Mouse (Mus musculus) hindbrain, postnatal 0 days (tissue): Measurements from ENCODE around the gene Tll2. TPM values are rescaled to one million over a fixed set of nuclear protein-coding genes. Genes with fewer than 3 reads are reported as not detected.
A peak's percentile ranks its signal among the peaks of the same experiment; 100 is the strongest.

Experiments used
- ATAC-seq: fragments of 200-750 bp; cut with Nextera tagmentation; 2 replicates; pipeline ENCODE4 v1.8.0; 2017; ENCODE audit warnings: mild to moderate bottlenecking, moderate TSS enrichment, moderate library complexity
- DNase-seq: peaks from one replicate; pipeline ENCODE4 v3.0.0-alpha.2; 2015; ENCODE audit warnings: low spot score
- H3K27ac ChIP-seq: fragments of 300-500 bp; sonication (generic); 2 replicates; pipeline ENCODE4 v1.5.1; 2014; ENCODE audit warnings: mild to moderate bottlenecking
- H3K27me3 ChIP-seq: fragments of 300-500 bp; sonication (generic); 2 replicates; pipeline ENCODE4 v1.6.1; 2014; ENCODE audit warnings: low read length, mixed read lengths; ENCODE audit not compliant: insufficient read depth
- H3K36me3 ChIP-seq: fragments of 300-500 bp; sonication (generic); 2 replicates; pipeline ENCODE4 v1.6.1; 2014; ENCODE audit warnings: low read length, mixed read lengths; ENCODE audit not compliant: insufficient read depth
- H3K4me1 ChIP-seq: fragments of 300-500 bp; sonication (generic); 2 replicates; pipeline ENCODE4 v1.6.1; 2014; ENCODE audit warnings: antibody characterized with exemption, low read length, mixed read lengths; ENCODE audit not compliant: insufficient read depth
- H3K4me2 ChIP-seq: fragments of 300-500 bp; sonication (generic); 2 replicates; pipeline ENCODE4 v1.6.1; 2014; ENCODE audit warnings: low read depth, mild to moderate bottlenecking, low read length, moderate library complexity, mixed read lengths
- H3K4me3 ChIP-seq: fragments of 300-500 bp; sonication (generic); 2 replicates; pipeline ENCODE4 v1.5.1; 2014; ENCODE audit warnings: low read length
- H3K9ac ChIP-seq: fragments of 300-500 bp; sonication (generic); replicated peaks from 2 replicates; pipeline ENCODE4 v1.6.1; 2014; ENCODE audit warnings: mild to moderate bottlenecking, low read length, moderate library complexity, mixed read lengths
- H3K9me3 ChIP-seq: fragments of 300-500 bp; sonication (generic); 2 replicates; pipeline ENCODE4 v1.6.1; 2016; ENCODE audit warnings: low read length, mixed read lengths
- CTCF ChIP-seq: IDR thresholded peaks from 2 replicates; pipeline ENCODE4 v1.5.1; 2016; ENCODE audit warnings: antibody characterized with exemption, control low read depth, low read depth
- WGBS: fragments of 180-500 bp; shearing (Covaris S2); extraction: QIAGEN DNeasy Blood & Tissue Kit; methylation state at CpG from one replicate; pipeline ENCODE4 v1.1.7; 2014; 5-methylcytosine and 5-hydroxymethylcytosine counted together
- polyA plus RNA-seq: library from polyadenylated mRNA; unstranded; fragments of >200 nt; fragmentation: Nextera tagmentation; extraction: Ambion mirVana; gene quantifications from 2 replicates; pipeline ENCODE4 v1.2.1, GENCODE M21; 2015
- total RNA-seq: library from RNA; depleted of rRNA; stranded (reverse); fragments of >200 nt; gene quantifications from 2 replicates; pipeline ENCODE4 v1.2.3, GENCODE M21; 2014

The Tll2 gene
- total and polyA plus RNA-seq, 2 experiments from 2014 or later: 0.60 to 2.8 TPM

GRCm38 (mm10) chr19:41053530-41053929 lies 153.1 kb downstream of the Tll2 start:
- Histone ChIP-seq H3K27me3 (no peaks in the 10 kb centered on the region), H3K4me2 (no peak overlapping the region), H3K9me3 (no peaks in the 10 kb centered on the region), H3K36me3 (no peaks in the 10 kb centered on the region), H3K9ac (no peak overlapping the region), H3K4me1 (no peaks in the 10 kb centered on the region), H3K4me3 (no peak overlapping the region), H3K27ac (no peak overlapping the region)
- WGBS: 42% methylated on average over 10 of the region's 10 CpGs
- peak; percentile 46 for TF ChIP-seq CTCF
- DNase-seq (peak; percentile 34), ATAC-seq (no peak)

GRCm38 (mm10) chr19:41052247-41052646 lies 154.4 kb downstream of the Tll2 start:
- Histone ChIP-seq H3K9me3 (no peaks in the 10 kb centered on the region), H3K4me1 (no peaks in the 10 kb centered on the region), H3K4me2 (no peak overlapping the region), H3K27me3 (no peaks in the 10 kb centered on the region), H3K36me3 (no peaks in the 10 kb centered on the region), H3K9ac (no peak overlapping the region), H3K27ac (no peak overlapping the region), H3K4me3 (no peak overlapping the region)
- ATAC-seq (no peak), DNase-seq (no peak)
- WGBS: 59% methylated on average over 5 of the region's 5 CpGs
- no peak for TF ChIP-seq CTCF

- H3K4me2 ChIP-seq: no peak overlapping the region
- no peak overlapping the region for H3K27ac ChIP-seq
- H3K36me3 ChIP-seq: no peaks in the 10 kb centered on the region
- 100% methylated on average over 1 of the region's 1 CpGs for WGBS
- H3K4me3 ChIP-seq: no peak overlapping the region
- ATAC-seq (no peak), DNase-seq (no peak)
- no peak for TF ChIP-seq CTCF
- no peaks in the 10 kb centered on the region for H3K4me1 ChIP-seq
- H3K27me3 ChIP-seq: no peaks in the 10 kb centered on the region
- H3K9me3 ChIP-seq: no peaks in the 10 kb centered on the region
- H3K9ac ChIP-seq: no peak overlapping the region
These were observed 154.9 kb downstream of the Tll2 start for GRCm38 (mm10) chr19:41051714-41052113.

- Histone ChIP-seq H3K4me2 (no peak overlapping the region), H3K4me1 (no peaks in the 10 kb centered on the region), H3K27me3 (no peaks in the 10 kb centered on the region), H3K9me3 (no peaks in the 10 kb centered on the region), H3K4me3 (no peak overlapping the region), H3K27ac (no peak overlapping the region), H3K9ac (no peak overlapping the region), H3K36me3 (no peaks in the 10 kb centered on the region)
- DNase-seq (no peak), ATAC-seq (no peak)
- WGBS: 83% methylated on average over 3 of the region's 3 CpGs
- no peak for TF ChIP-seq CTCF
These were observed 158.5 kb downstream of the Tll2 start for GRCm38 (mm10) chr19:41048187-41048559.

- ATAC-seq (peak; percentile 29; the same call in 1 of the 2 replicates), DNase-seq (peak; percentile 40)
- no peak for TF ChIP-seq CTCF
- no peak overlapping the region for H3K4me3 ChIP-seq
- no peak overlapping the region for H3K9ac ChIP-seq
- H3K27ac ChIP-seq: no peak overlapping the region
- WGBS: 77% methylated on average over 9 of the region's 9 CpGs
- H3K9me3 ChIP-seq: no peaks in the 10 kb centered on the region
- H3K36me3 ChIP-seq: no peaks in the 10 kb centered on the region
- H3K4me2 ChIP-seq: no peak overlapping the region
- no peaks in the 10 kb centered on the region for H3K27me3 ChIP-seq
- H3K4me1 ChIP-seq: no peaks in the 10 kb centered on the region
These were observed 159.0 kb downstream of the Tll2 start for GRCm38 (mm10) chr19:41047437-41048186.

- TF ChIP-seq CTCF: no peak
- Histone ChIP-seq H3K4me3 (no peak overlapping the region), H3K9ac (no peak overlapping the region), H3K4me2 (no peak overlapping the region), H3K27ac (no peak overlapping the region), H3K36me3 (no peaks in the 10 kb centered on the region), H3K4me1 (no peaks in the 10 kb centered on the region), H3K27me3 (no peaks in the 10 kb centered on the region), H3K9me3 (no peaks in the 10 kb centered on the region)
- DNase-seq (no peak), ATAC-seq (no peak)
- 55% methylated on average over 10 of the region's 10 CpGs for WGBS
These were observed 161.4 kb downstream of the Tll2 start for GRCm38 (mm10) chr19:41045091-41045770.

GRCm38 (mm10) chr19:41039110-41039509 lies 167.5 kb downstream of the Tll2 start:
- Histone ChIP-seq H3K9ac (no peak overlapping the region), H3K36me3 (no peaks in the 10 kb centered on the region), H3K9me3 (no peaks in the 10 kb centered on the region), H3K4me1 (no peaks in the 10 kb centered on the region), H3K27ac (no peak overlapping the region), H3K27me3 (no peaks in the 10 kb centered on the region), H3K4me2 (no peak overlapping the region), H3K4me3 (no peak overlapping the region)
- no peak for ATAC-seq
- WGBS: 89% methylated on average over 7 of the region's 7 CpGs
- DNase-seq: no peak
- TF ChIP-seq CTCF: no peak
